In the genomic region with DNA sequence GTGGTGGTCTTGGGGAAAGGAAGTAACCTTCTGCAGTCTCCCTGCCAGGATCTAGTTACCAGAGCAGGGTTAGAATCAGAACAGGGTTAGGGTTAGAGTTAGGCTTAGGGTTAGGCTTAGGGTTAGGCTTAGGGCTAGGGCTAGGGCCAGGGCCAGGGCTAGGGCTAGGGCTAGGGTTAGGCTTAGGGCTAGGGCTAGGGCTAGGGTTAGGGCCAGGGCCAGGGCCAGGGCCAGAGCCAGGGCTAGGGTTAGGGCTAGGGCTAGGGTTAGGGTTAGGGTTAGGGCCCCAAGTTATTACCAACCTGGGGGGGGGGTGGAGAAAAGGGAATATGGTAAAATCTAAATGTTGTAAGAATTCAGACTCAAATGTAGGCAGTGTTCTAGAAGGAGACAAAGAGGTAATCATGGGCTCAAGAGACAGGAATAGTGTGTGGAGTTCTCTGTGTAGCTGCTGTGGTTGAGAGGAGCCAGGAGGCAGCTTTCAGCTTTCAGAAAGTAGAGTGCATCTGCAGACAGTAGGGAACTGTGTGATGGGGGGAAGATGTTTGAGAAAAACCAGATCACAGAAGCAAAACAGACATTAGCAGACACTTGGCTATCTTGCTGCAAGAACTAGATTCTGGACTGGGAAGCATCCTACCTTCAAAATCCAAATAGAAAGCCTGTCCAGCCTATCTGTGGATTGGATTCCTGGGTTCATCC, we compare ENCODE assay signal across 25 mouse cellular contexts.
DNase-seq lines count a peak whose midpoint lies in the region; ATAC-seq and TF ChIP-seq lines count a peak whose summit lies in the region.
"Had no signal": no experiment of that assay in that cellular context is flagged by ENCODE, and none has a peak within 500 bp of the region (broad histone marks: within the 10 kb centered on the region; RNA-seq: fewer than 3 reads in every experiment).

No protein-coding gene starts in this region.

- no peak for ATAC-seq in heart, embryonic 12.5 days (ENCODE audit: insufficient number of reproducible peaks, low FRiP score)
- no peak for ATAC-seq in liver, embryonic 12.5 days
- no peak for ATAC-seq in liver, postnatal 0 days
- ATAC-seq in stomach, embryonic 14.5 days (ENCODE audit: insufficient number of reproducible peaks, insufficient read depth, low FRiP score, low read depth): peak; percentile 67; the same call in 1 of the 2 replicates
- ATAC-seq in kidney, embryonic 15.5 days (replicated peaks; ENCODE audit: low FRiP score): no peak
- ATAC-seq: CD4-positive, CD25-positive, alpha-beta regulatory T cell, adult 4 months; forebrain, postnatal 0 days; midbrain, embryonic 15.5 days had no signal

- peaks cover 32% of the 10 kb centered on the region for H3K4me1 ChIP-seq in heart, embryonic 12.5 days (replicated peaks)
- H3K4me1 ChIP-seq in liver, embryonic 12.5 days: no peaks in the 10 kb centered on the region
- H3K4me1 ChIP-seq in liver, postnatal 0 days (ENCODE audit: insufficient read depth): no peaks in the 10 kb centered on the region
- H3K4me1 ChIP-seq in stomach, embryonic 14.5 days (ENCODE audit: control insufficient read depth, insufficient read depth, low read length): peaks cover 5% of the 10 kb centered on the region; the same call in 1 of the 2 replicates
- peaks cover 6% of the 10 kb centered on the region; the same call in 1 of the 2 replicates for H3K4me1 ChIP-seq in kidney, embryonic 15.5 days
- H3K4me1 ChIP-seq: midbrain, embryonic 15.5 days; neural tube, embryonic 12.5 days had no signal

- no peaks in the 10 kb centered on the region for H3K27me3 ChIP-seq in heart, embryonic 12.5 days (replicated peaks)
- H3K27me3 ChIP-seq in liver, embryonic 12.5 days (replicated peaks): no peaks in the 10 kb centered on the region
- no peaks in the 10 kb centered on the region for H3K27me3 ChIP-seq in liver, postnatal 0 days (ENCODE audit: insufficient read depth, low read length)
- H3K27me3 ChIP-seq in stomach, embryonic 14.5 days (ENCODE audit: control insufficient read depth, insufficient read depth, low read length): no peaks in the 10 kb centered on the region
- no peaks in the 10 kb centered on the region for H3K27me3 ChIP-seq in kidney, embryonic 15.5 days
- H3K27me3 ChIP-seq: limb, embryonic 12.5 days; midbrain, embryonic 15.5 days; neural tube, embryonic 12.5 days had no signal

- no peaks in the 10 kb centered on the region for H3K36me3 ChIP-seq in heart, embryonic 12.5 days
- H3K36me3 ChIP-seq in liver, embryonic 12.5 days: no peaks in the 10 kb centered on the region
- H3K36me3 ChIP-seq in liver, postnatal 0 days (replicated peaks; ENCODE audit: insufficient read depth, low read length): no peaks in the 10 kb centered on the region
- no peaks in the 10 kb centered on the region for H3K36me3 ChIP-seq in stomach, embryonic 14.5 days (ENCODE audit: control insufficient read depth, insufficient read depth, low read length)
- H3K36me3 ChIP-seq in kidney, embryonic 15.5 days: no peaks in the 10 kb centered on the region
- H3K36me3 ChIP-seq: limb, embryonic 12.5 days; midbrain, embryonic 15.5 days; neural tube, embryonic 12.5 days had no signal

- H3K4me3 ChIP-seq in heart, embryonic 12.5 days: no peak overlapping the region
- no peak overlapping the region for H3K4me3 ChIP-seq in liver, embryonic 12.5 days
- H3K4me3 ChIP-seq in liver, postnatal 0 days (ENCODE audit: low read depth, low read length): no peak overlapping the region
- H3K4me3 ChIP-seq in stomach, embryonic 14.5 days (ENCODE audit: low read depth, low read length): no peak overlapping the region
- H3K4me3 ChIP-seq in kidney, embryonic 15.5 days (replicated peaks): no peak overlapping the region
- H3K4me3 ChIP-seq: limb, embryonic 12.5 days; midbrain, embryonic 15.5 days; neural tube, embryonic 12.5 days had no signal

- no peak for TF ChIP-seq CTCF in liver, postnatal 0 days (IDR thresholded peaks at IDR 0.05; ENCODE audit: low read depth)

- no peaks in the 10 kb centered on the region for H3K9me3 ChIP-seq in heart, embryonic 12.5 days (replicated peaks)
- no peaks in the 10 kb centered on the region for H3K9me3 ChIP-seq in liver, embryonic 12.5 days (replicated peaks)
- no peaks in the 10 kb centered on the region for H3K9me3 ChIP-seq in liver, postnatal 0 days (ENCODE audit: low read length)
- no peaks in the 10 kb centered on the region for H3K9me3 ChIP-seq in stomach, embryonic 14.5 days (ENCODE audit: control insufficient read depth, low read depth, low read length)
- no peaks in the 10 kb centered on the region for H3K9me3 ChIP-seq in kidney, embryonic 15.5 days (replicated peaks)
- H3K9me3 ChIP-seq: limb, embryonic 12.5 days; midbrain, embryonic 15.5 days; neural tube, embryonic 12.5 days had no signal

- H3K4me2 ChIP-seq in heart, embryonic 12.5 days: no peak overlapping the region
- H3K4me2 ChIP-seq in liver, embryonic 12.5 days: no peak overlapping the region
- H3K4me2 ChIP-seq in liver, postnatal 0 days (ENCODE audit: low read depth, low read length): no peak overlapping the region
- H3K4me2 ChIP-seq in stomach, embryonic 14.5 days (replicated peaks; ENCODE audit: low read depth, low read length): no peak overlapping the region
- H3K4me2 ChIP-seq in kidney, embryonic 15.5 days: no peak overlapping the region
- H3K4me2 ChIP-seq: hindbrain, embryonic 14.5 days; limb, embryonic 12.5 days; midbrain, embryonic 15.5 days; neural tube, embryonic 12.5 days had no signal

- intact Hi-C loops in heart, postnatal 36 days (cut with DNase I): no loop called here

- H3K9ac ChIP-seq in heart, embryonic 12.5 days: no peak overlapping the region
- no peak overlapping the region for H3K9ac ChIP-seq in liver, embryonic 12.5 days
- no peak overlapping the region for H3K9ac ChIP-seq in liver, postnatal 0 days (replicated peaks)
- H3K9ac ChIP-seq in stomach, embryonic 14.5 days (replicated peaks; ENCODE audit: low read depth, low read length): no peak overlapping the region
- H3K9ac ChIP-seq in kidney, embryonic 15.5 days: no peak overlapping the region
- H3K9ac ChIP-seq: forebrain, postnatal 0 days; hindbrain, embryonic 14.5 days; limb, embryonic 12.5 days; liver, embryonic 14.5 days; midbrain, embryonic 15.5 days; neural tube, embryonic 12.5 days had no signal

- peak overlapping the region; percentile 23; the same call in 1 of the 2 replicates for H3K27ac ChIP-seq in heart, embryonic 12.5 days (ENCODE audit: poor library complexity, severe bottlenecking)
- peak overlapping the region; percentile 56 for H3K27ac ChIP-seq in liver, embryonic 12.5 days
- H3K27ac ChIP-seq in liver, postnatal 0 days (ENCODE audit: low read depth): no peak overlapping the region
- peak overlapping the region; percentile 66; the same call in 1 of the 2 replicates for H3K27ac ChIP-seq in stomach, embryonic 14.5 days (ENCODE audit: low read length)
- H3K27ac ChIP-seq in kidney, embryonic 15.5 days: no peak overlapping the region
- H3K27ac ChIP-seq: hindbrain, embryonic 14.5 days; kidney, postnatal 0 days; limb, embryonic 12.5 days; liver, embryonic 14.5 days; macrophage; midbrain, embryonic 15.5 days; neural tube, embryonic 12.5 days had no signal

- no peak for DNase-seq in heart, postnatal 36 days
- no peak for DNase-seq in liver, postnatal 0 days
- DNase-seq in embryo, embryonic 9.5 days (ENCODE audit: extremely low spot score): no peak
- DNase-seq: adrenal gland, postnatal 36 days; cerebellum, adult 11 months; cerebellum, adult 9-11 months; forebrain, postnatal 0 days; gastrocnemius, postnatal 25 days; kidney, adult 11 months; right cerebral cortex, postnatal 25 days; spleen, adult 18-20 months; thymus, adult 2 months; thymus, postnatal 4 days had no signal

- no peak for TF ChIP-seq EP300 in liver, postnatal 0 days (IDR thresholded peaks at IDR 0.05; ENCODE audit: low read depth)

Comparison
In these comparisons a context has a peak if more than half of its experiments do, and no peak if none do; other contexts are left out.
1. H3K27ac ChIP-seq: peak in heart, embryonic 12.5 days (single experiment), liver, embryonic 12.5 days (single experiment) and stomach, embryonic 14.5 days (single experiment); none in liver, postnatal 0 days (single experiment) and kidney, embryonic 15.5 days (single experiment).